Mouse (Mus musculus): Measurements from ENCODE around the gene 1700037H04Rik. TPM values are rescaled to one million over a fixed set of nuclear protein-coding genes. Genes with fewer than 3 reads are reported as not detected.

1700037H04Rik gene
- polyA plus RNA-seq, 1 experiment from 2014 or later: 61.6 TPM

DNA sequence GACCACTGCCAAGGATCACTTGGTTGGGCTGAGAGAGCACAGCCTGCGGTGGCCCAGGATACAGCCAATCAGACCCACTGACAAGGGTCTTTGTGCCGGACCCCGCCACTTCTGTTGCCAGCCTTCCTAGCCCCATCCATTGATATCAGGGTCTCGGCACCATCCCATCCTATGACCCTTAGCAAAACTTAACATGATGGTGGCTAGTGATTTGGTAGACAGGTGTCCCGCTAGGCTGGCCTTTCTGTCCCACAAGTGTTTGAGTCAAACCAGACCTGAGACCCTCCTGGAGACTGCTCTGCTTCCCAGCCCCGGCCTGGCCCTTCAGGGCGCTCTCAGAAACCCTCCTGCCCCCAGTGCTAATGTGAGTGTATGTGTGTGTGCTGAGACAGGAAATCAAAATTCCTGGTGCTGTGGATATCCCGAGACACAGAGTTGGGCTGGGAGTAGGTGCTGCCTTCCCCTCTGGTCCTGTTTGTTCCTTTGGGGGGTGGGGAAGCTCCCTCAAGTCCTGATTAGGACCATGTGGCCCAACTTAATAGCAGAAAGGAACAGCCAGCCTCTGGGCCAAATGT is 25.0 kb downstream of the 1700037H04Rik start:
- TF ChIP-seq CTCF (IDR thresholded peaks at IDR 0.05; ENCODE audit: low read depth) (no peak), EP300 (IDR thresholded peaks at IDR 0.05; ENCODE audit: low read depth) (no peak)
- Histone ChIP-seq H3K9ac (replicated peaks) (peak overlapping the region; percentile 68), H3K27ac (ENCODE audit: low read depth) (peak overlapping the region; percentile 95), H3K4me1 (ENCODE audit: insufficient read depth) (peaks cover 32% of the 10 kb centered on the region), H3K27me3 (ENCODE audit: insufficient read depth, low read length) (no peaks in the 10 kb centered on the region), H3K9me3 (ENCODE audit: low read length) (no peaks in the 10 kb centered on the region), H3K4me3 (ENCODE audit: low read depth, low read length) (no peak overlapping the region), H3K36me3 (replicated peaks; ENCODE audit: insufficient read depth, low read length) (no peaks in the 10 kb centered on the region), H3K4me2 (ENCODE audit: low read depth, low read length) (peak overlapping the region; percentile 55; the same call in 1 of the 2 replicates)
- WGBS (ENCODE audit: insufficient replicate concordance): 78% methylated on average over 8 of the region's 8 CpGs
- ATAC-seq (no peak), DNase-seq (no peak)

DNA sequence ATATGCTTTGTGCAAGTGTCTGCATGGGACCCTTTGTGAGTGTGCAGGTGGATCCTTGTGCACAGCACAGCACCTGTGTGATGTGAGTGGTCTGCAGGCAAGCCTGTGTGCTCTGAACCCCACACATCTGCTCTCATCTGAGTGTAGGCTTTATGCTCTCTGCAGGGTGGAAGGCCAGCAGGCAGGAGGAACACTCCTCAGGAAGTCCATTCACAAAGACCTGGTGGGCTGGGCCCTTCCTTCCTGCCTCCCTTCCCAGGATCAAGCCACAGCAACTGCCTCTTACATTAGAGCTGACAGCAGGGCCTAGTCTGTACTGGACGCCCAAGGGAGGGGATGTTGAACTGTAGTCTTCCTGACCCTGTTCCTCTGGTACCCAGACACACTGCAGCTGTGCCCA is 25.5 kb downstream of the 1700037H04Rik start:
- Histone ChIP-seq H3K27me3 (ENCODE audit: insufficient read depth, low read length) (no peaks in the 10 kb centered on the region), H3K36me3 (replicated peaks; ENCODE audit: insufficient read depth, low read length) (no peaks in the 10 kb centered on the region), H3K9ac (replicated peaks) (peak overlapping the region; percentile 68; the same call in 1 of the 2 replicates), H3K4me2 (ENCODE audit: low read depth, low read length) (no peak overlapping the region), H3K4me3 (ENCODE audit: low read depth, low read length) (no peak overlapping the region), H3K27ac (ENCODE audit: low read depth) (peak overlapping the region; percentile 95; the same call in 1 of the 2 replicates), H3K9me3 (ENCODE audit: low read length) (no peaks in the 10 kb centered on the region), H3K4me1 (ENCODE audit: insufficient read depth) (peaks cover 34% of the 10 kb centered on the region)
- 47% methylated on average over 1 of the region's 1 CpGs for WGBS (ENCODE audit: insufficient replicate concordance)
- no peak for DNase-seq
- no peak for ATAC-seq
- TF ChIP-seq EP300 (IDR thresholded peaks at IDR 0.05; ENCODE audit: low read depth) (no peak), CTCF (IDR thresholded peaks at IDR 0.05; ENCODE audit: low read depth) (no peak)

- Histone ChIP-seq H3K9me3 (ENCODE audit: low read length) (no peaks in the 10 kb centered on the region), H3K4me1 (ENCODE audit: insufficient read depth) (peaks cover 43% of the 10 kb centered on the region), H3K36me3 (replicated peaks; ENCODE audit: insufficient read depth, low read length) (no peaks in the 10 kb centered on the region), H3K27ac (ENCODE audit: low read depth) (peak within 1 kb of the TSS; percentile 22; the same call in 1 of the 2 replicates), H3K4me2 (ENCODE audit: low read depth, low read length) (no peak within 1 kb of the TSS), H3K4me3 (ENCODE audit: low read depth, low read length) (no peak within 1 kb of the TSS), H3K9ac (replicated peaks) (no peak within 1 kb of the TSS), H3K27me3 (ENCODE audit: insufficient read depth, low read length) (no peaks in the 10 kb centered on the region)
- 82% methylated on average over 9 of the region's 9 CpGs for WGBS (ENCODE audit: insufficient replicate concordance)
- ATAC-seq (no peak), DNase-seq (no peak)
- TF ChIP-seq CTCF (IDR thresholded peaks at IDR 0.05; ENCODE audit: low read depth): no peak
- no peak for TF ChIP-seq EP300 (IDR thresholded peaks at IDR 0.05; ENCODE audit: low read depth)
Observed at GRCm38 (mm10) chr2:131132930-131133547, 26.8 kb downstream of the 1700037H04Rik start, which contains the start of gene Gm11037. Gene Gm11037 (plus strand): TSS chr2:131133497.

GRCm38 (mm10) chr2:131132111-131132888 is 27.6 kb downstream of the 1700037H04Rik start:
- Histone ChIP-seq H3K4me3 (ENCODE audit: low read depth, low read length) (no peak overlapping the region), H3K36me3 (replicated peaks; ENCODE audit: insufficient read depth, low read length) (no peaks in the 10 kb centered on the region), H3K4me2 (ENCODE audit: low read depth, low read length) (no peak overlapping the region), H3K4me1 (ENCODE audit: insufficient read depth) (peaks cover 49% of the 10 kb centered on the region), H3K27ac (ENCODE audit: low read depth) (no peak overlapping the region), H3K9me3 (ENCODE audit: low read length) (no peaks in the 10 kb centered on the region), H3K27me3 (ENCODE audit: insufficient read depth, low read length) (no peaks in the 10 kb centered on the region), H3K9ac (replicated peaks) (no peak overlapping the region)
- TF ChIP-seq CTCF (IDR thresholded peaks at IDR 0.05; ENCODE audit: low read depth) (no peak), EP300 (IDR thresholded peaks at IDR 0.05; ENCODE audit: low read depth) (no peak)
- 80% methylated on average over 10 of the region's 10 CpGs for WGBS (ENCODE audit: insufficient replicate concordance)
- no peak for ATAC-seq
- DNase-seq: no peak

- TF ChIP-seq EP300 (IDR thresholded peaks at IDR 0.05; ENCODE audit: low read depth) (no peak), CTCF (IDR thresholded peaks at IDR 0.05; ENCODE audit: low read depth) (no peak)
- H3K27ac ChIP-seq (ENCODE audit: low read depth): no peak overlapping the region
- H3K9me3 ChIP-seq (ENCODE audit: low read length): no peaks in the 10 kb centered on the region
- H3K9ac ChIP-seq (replicated peaks): no peak overlapping the region
- WGBS (ENCODE audit: insufficient replicate concordance): 87% methylated on average over 2 of the region's 2 CpGs
- H3K27me3 ChIP-seq (ENCODE audit: insufficient read depth, low read length): no peaks in the 10 kb centered on the region
- no peak overlapping the region for H3K4me2 ChIP-seq (ENCODE audit: low read depth, low read length)
- peaks cover 46% of the 10 kb centered on the region for H3K4me1 ChIP-seq (ENCODE audit: insufficient read depth)
- no peak overlapping the region for H3K4me3 ChIP-seq (ENCODE audit: low read depth, low read length)
- ATAC-seq: no peak
- no peak for DNase-seq
- H3K36me3 ChIP-seq (replicated peaks; ENCODE audit: insufficient read depth, low read length): no peaks in the 10 kb centered on the region
Observed at GRCm38 (mm10) chr2:131130849-131131248, 29.0 kb downstream of the 1700037H04Rik start.

- ATAC-seq: peak; percentile 63
- 0 out of 2 replicates have a peak overlapping the region, but pooled peaks have one; percentile 21 for H3K9ac ChIP-seq (replicated peaks)
Observed at GRCm38 (mm10) chr2:131129836-131130235, 30.0 kb downstream of the 1700037H04Rik start.

More at GRCm38 (mm10) chr2:131129836-131130235, 30.0 kb downstream of the 1700037H04Rik start:
- peak overlapping the region; percentile 48; the same call in 1 of the 2 replicates for H3K27ac ChIP-seq (ENCODE audit: low read depth)
- WGBS (ENCODE audit: insufficient replicate concordance): 56% methylated on average over 5 of the region's 5 CpGs
- H3K4me3 ChIP-seq (ENCODE audit: low read depth, low read length): no peak overlapping the region
- H3K4me2 ChIP-seq (ENCODE audit: low read depth, low read length): peak overlapping the region; percentile 4
- H3K4me1 ChIP-seq (ENCODE audit: insufficient read depth): peaks cover 37% of the 10 kb centered on the region
- H3K9me3 ChIP-seq (ENCODE audit: low read length): no peaks in the 10 kb centered on the region
- TF ChIP-seq CTCF (IDR thresholded peaks at IDR 0.05; ENCODE audit: low read depth): no peak
- peak; percentile 23; the same call in 1 of the 2 replicates for TF ChIP-seq EP300 (IDR thresholded peaks at IDR 0.05; ENCODE audit: low read depth)
- no peaks in the 10 kb centered on the region for H3K36me3 ChIP-seq (replicated peaks; ENCODE audit: insufficient read depth, low read length)
- DNase-seq: no peak
- H3K27me3 ChIP-seq (ENCODE audit: insufficient read depth, low read length): no peaks in the 10 kb centered on the region

All from liver, postnatal 0 days (tissue).